Mouse (Mus musculus) heart, embryonic 12.5 days (tissue): ENCODE results near the gene Atp7a. TPM values are rescaled to one million over a fixed set of nuclear protein-coding genes. Genes with fewer than 3 reads are reported as not detected.

Experiments
- ATAC-seq: fragments of 200-750 bp; cut with Nextera tagmentation; 2 replicates; pipeline ENCODE4 v1.8.0; 2017; ENCODE audit warnings: moderate TSS enrichment, moderate library complexity; ENCODE audit not compliant: insufficient number of reproducible peaks, low FRiP score
- H3K27ac ChIP-seq: fragments of 300-500 bp; sonication (generic); 2 replicates; pipeline ENCODE4 v1.5.1; 2016; ENCODE audit warnings: mild to moderate bottlenecking, moderate library complexity; ENCODE audit not compliant: poor library complexity, severe bottlenecking
- H3K27me3 ChIP-seq: fragments of 300-500 bp; sonication (generic); replicated peaks from 2 replicates; pipeline ENCODE4 v1.6.1; 2016; ENCODE audit warnings: mild to moderate bottlenecking, moderate library complexity
- H3K36me3 ChIP-seq: fragments of 300-500 bp; sonication (generic); 2 replicates; pipeline ENCODE4 v1.6.1; 2016; ENCODE audit warnings: mild to moderate bottlenecking, moderate library complexity
- H3K4me1 ChIP-seq: fragments of 300-500 bp; sonication (generic); replicated peaks from 2 replicates; pipeline ENCODE4 v1.6.1; 2016; ENCODE audit warnings: mild to moderate bottlenecking
- H3K4me2 ChIP-seq: fragments of 300-500 bp; sonication (generic); 2 replicates; pipeline ENCODE4 v1.6.1; 2016; ENCODE audit warnings: mild to moderate bottlenecking, moderate library complexity
- H3K4me3 ChIP-seq: fragments of 300-500 bp; sonication (generic); 2 replicates; pipeline ENCODE4 v1.5.1; 2016; ENCODE audit warnings: mild to moderate bottlenecking
- H3K9ac ChIP-seq: fragments of 300-500 bp; sonication (generic); 2 replicates; pipeline ENCODE4 v1.6.1; 2016; ENCODE audit warnings: mild to moderate bottlenecking, moderate library complexity
- H3K9me3 ChIP-seq: fragments of 300-500 bp; sonication (generic); replicated peaks from 2 replicates; pipeline ENCODE4 v1.6.1; 2016; ENCODE audit warnings: mild to moderate bottlenecking, moderate library complexity
- WGBS: fragments of 180-500 bp; shearing (Covaris S2); methylation state at CpG from one replicate; pipeline ENCODE4 v1.1.7; 2016; 5-methylcytosine and 5-hydroxymethylcytosine counted together
- polyA plus RNA-seq: library from polyadenylated mRNA; unstranded; fragments of >200 nt; fragmentation: Nextera tagmentation; extraction: Ambion mirVana; gene quantifications from 2 replicates; pipeline ENCODE4 v1.2.1, GENCODE M21; 2016

The Atp7a gene
- polyA plus RNA-seq, 1 experiment from 2014 or later: 20.3 TPM

- Histone ChIP-seq H3K4me1 (0 out of 2 replicates have a peak, but pooled peaks cover 8% of the 10 kb centered on the region), H3K27me3 (no peaks in the 10 kb centered on the region), H3K9ac (no peak overlapping the region), H3K27ac (peak overlapping the region; percentile 38; the same call in 1 of the 2 replicates), H3K4me2 (peak overlapping the region; percentile 23), H3K9me3 (no peaks in the 10 kb centered on the region), H3K36me3 (no peaks in the 10 kb centered on the region), H3K4me3 (no peak overlapping the region)
- 36% methylated on average over 12 of the region's 12 CpGs for WGBS
- ATAC-seq: no peak
Measured at GRCm38 (mm10) chrX:106135916-106136575, 109.0 kb downstream of the Atp7a start.

- Histone ChIP-seq H3K36me3 (no peaks in the 10 kb centered on the region), H3K4me1 (0 out of 2 replicates have a peak, but pooled peaks cover 8% of the 10 kb centered on the region), H3K27ac (no peak overlapping the region), H3K9me3 (no peaks in the 10 kb centered on the region), H3K27me3 (no peaks in the 10 kb centered on the region), H3K9ac (no peak overlapping the region), H3K4me3 (no peak overlapping the region), H3K4me2 (no peak overlapping the region)
- ATAC-seq: no peak
- 75% methylated on average over 13 of the region's 13 CpGs for WGBS
Measured at GRCm38 (mm10) chrX:106139309-106140070, 112.4 kb downstream of the Atp7a start.

DNA sequence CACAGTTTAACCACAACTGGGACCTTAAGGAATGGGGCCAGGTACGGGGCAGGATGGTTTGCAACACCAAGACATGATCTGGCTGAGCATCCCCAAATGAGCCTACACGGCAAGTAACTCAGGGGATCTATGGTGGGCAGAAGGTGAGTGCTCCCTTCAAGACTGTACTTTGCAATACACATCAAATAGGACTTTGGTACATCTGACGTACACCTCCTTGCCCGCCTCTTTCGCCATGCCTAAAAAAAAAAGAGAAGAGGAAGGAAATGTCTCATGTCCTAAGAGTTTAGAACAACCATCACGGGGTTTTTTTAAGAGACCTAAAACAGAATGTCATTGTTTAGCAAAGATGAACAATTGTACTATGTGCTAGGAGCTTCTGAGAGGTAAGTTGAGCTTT is 115.9 kb downstream of the Atp7a start, which contains the start of gene Tlr13:
Gene Tlr13 (plus strand): TSS at position 269 of the 400 bp plus-strand sequence.
- no peak within 1 kb of the TSS for H3K9ac ChIP-seq
- H3K4me3 ChIP-seq: no peak within 1 kb of the TSS
- H3K9me3 ChIP-seq: no peaks in the 10 kb centered on the region
- H3K4me1 ChIP-seq: no peaks in the 10 kb centered on the region
- no peaks in the 10 kb centered on the region for H3K27me3 ChIP-seq
- H3K4me2 ChIP-seq: no peak within 1 kb of the TSS
- WGBS: 77% methylated on average over 6 of the region's 6 CpGs
- no peaks in the 10 kb centered on the region for H3K36me3 ChIP-seq
- no peak within 1 kb of the TSS for H3K27ac ChIP-seq
- ATAC-seq: no peak

- WGBS: 86% methylated on average over 1 of the region's 1 CpGs
- Histone ChIP-seq H3K4me1 (no peaks in the 10 kb centered on the region), H3K4me3 (no peak overlapping the region), H3K4me2 (no peak overlapping the region), H3K9me3 (no peaks in the 10 kb centered on the region), H3K27me3 (no peaks in the 10 kb centered on the region), H3K9ac (no peak overlapping the region), H3K27ac (no peak overlapping the region), H3K36me3 (no peaks in the 10 kb centered on the region)
- ATAC-seq: no peak
Measured at GRCm38 (mm10) chrX:106148185-106148584, 121.1 kb downstream of the Atp7a start.

DNA sequence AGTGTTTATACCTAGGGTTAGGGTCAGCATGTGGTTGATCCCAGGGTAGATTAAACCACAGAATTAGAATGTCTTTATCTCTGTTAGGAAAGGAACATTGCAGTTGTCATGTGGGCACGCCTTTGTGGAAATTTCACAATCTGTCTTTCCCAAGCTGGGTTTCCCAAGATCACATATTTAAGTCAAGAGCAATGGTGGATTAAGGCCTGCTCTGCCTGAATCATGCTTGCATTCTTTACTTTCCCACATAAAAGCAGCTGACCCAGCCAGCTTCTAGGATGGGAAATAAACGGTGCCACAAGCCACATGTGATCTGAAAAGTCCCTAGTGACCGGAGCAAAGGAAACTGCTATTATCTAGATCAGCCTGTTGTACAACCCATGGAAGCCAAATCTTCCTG is 122.4 kb downstream of the Atp7a start:
- no peak for ATAC-seq
- Histone ChIP-seq H3K4me2 (no peak overlapping the region), H3K9ac (no peak overlapping the region), H3K9me3 (no peaks in the 10 kb centered on the region), H3K27ac (no peak overlapping the region), H3K36me3 (no peaks in the 10 kb centered on the region), H3K4me3 (no peak overlapping the region), H3K4me1 (no peaks in the 10 kb centered on the region), H3K27me3 (no peaks in the 10 kb centered on the region)
- 78% methylated on average over 3 of the region's 3 CpGs for WGBS

DNA sequence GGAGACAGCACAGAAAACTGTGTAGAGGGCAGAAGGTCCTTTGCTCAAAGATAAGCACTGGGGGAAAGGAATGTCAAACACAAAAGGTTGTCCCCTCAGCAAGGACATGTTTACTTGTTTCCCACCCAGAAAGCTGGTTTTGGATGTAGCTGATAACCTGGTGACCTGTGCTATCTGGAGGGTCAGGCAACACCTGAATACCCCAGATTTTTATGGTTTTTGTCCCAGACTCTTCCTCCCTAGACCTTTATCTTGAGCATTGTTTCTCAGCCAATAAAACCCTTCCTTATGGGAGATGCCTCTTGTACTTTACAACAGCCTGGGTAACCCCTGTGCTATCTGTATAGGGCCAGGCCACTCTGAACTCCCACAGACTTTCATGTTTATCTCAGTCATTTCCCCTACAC is 127.1 kb downstream of the Atp7a start:
- Histone ChIP-seq H3K36me3 (no peaks in the 10 kb centered on the region), H3K27ac (no peak overlapping the region), H3K27me3 (no peaks in the 10 kb centered on the region), H3K4me3 (no peak overlapping the region), H3K4me2 (no peak overlapping the region), H3K9ac (no peak overlapping the region), H3K4me1 (no peaks in the 10 kb centered on the region), H3K9me3 (no peaks in the 10 kb centered on the region)
- ATAC-seq: no peak

GRCm38 (mm10) chrX:106155892-106156291 is 128.8 kb downstream of the Atp7a start:
- Histone ChIP-seq H3K9me3 (no peaks in the 10 kb centered on the region), H3K4me2 (no peak overlapping the region), H3K27me3 (no peaks in the 10 kb centered on the region), H3K4me1 (no peaks in the 10 kb centered on the region), H3K36me3 (no peaks in the 10 kb centered on the region), H3K4me3 (no peak overlapping the region), H3K27ac (no peak overlapping the region), H3K9ac (no peak overlapping the region)
- no peak for ATAC-seq
- WGBS: 61% methylated on average over 4 of the region's 4 CpGs

DNA sequence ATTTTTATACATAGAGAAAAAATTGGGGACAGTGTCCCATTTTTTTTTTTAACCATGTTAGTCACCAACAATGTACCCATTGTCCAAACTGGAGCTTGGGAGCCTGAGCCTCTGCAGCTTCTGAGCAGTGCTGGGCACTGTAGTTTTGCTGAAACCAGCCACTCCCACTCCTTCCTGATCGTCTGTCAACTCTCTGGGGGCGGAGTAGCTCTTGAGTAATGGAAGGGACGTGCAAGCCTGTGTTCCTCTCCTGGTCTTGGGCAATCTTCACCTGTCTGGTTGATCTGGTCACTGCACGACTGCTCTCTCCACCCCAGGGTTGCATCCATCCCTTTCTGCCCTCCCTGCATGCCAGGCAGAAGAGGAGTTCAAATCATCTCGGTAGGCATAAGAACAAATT is 136.9 kb downstream of the Atp7a start:
- ATAC-seq: no peak
- Histone ChIP-seq H3K36me3 (no peaks in the 10 kb centered on the region), H3K9ac (no peak overlapping the region), H3K4me2 (no peak overlapping the region), H3K27me3 (no peaks in the 10 kb centered on the region), H3K4me3 (no peak overlapping the region), H3K4me1 (no peaks in the 10 kb centered on the region), H3K27ac (no peak overlapping the region), H3K9me3 (no peaks in the 10 kb centered on the region)
- 50% methylated on average over 5 of the region's 5 CpGs for WGBS

DNA sequence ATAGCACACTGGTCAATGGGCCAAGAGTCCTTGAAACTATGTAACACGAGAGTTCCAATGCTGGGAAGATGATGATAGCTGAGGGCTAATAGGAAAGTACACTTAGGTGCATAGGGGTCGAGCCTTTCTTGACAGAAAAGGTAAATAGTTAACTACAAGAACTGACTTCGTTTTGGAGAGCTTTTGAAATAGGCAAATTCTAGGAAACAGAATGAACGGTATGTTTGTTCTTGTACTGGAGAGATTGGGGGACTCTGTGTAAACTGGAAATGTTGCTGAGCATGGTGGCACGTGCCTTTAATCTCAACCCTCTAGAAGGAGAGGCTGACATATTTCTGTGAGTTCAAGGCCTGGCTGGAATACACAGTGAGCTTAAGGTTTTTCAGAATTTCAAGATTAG is 137.5 kb downstream of the Atp7a start:
- Histone ChIP-seq H3K27me3 (no peaks in the 10 kb centered on the region), H3K4me3 (no peak overlapping the region), H3K4me1 (no peaks in the 10 kb centered on the region), H3K27ac (no peak overlapping the region), H3K9ac (no peak overlapping the region), H3K36me3 (no peaks in the 10 kb centered on the region), H3K4me2 (no peak overlapping the region), H3K9me3 (no peaks in the 10 kb centered on the region)
- ATAC-seq: no peak
- WGBS: 71% methylated on average over 5 of the region's 5 CpGs

DNA sequence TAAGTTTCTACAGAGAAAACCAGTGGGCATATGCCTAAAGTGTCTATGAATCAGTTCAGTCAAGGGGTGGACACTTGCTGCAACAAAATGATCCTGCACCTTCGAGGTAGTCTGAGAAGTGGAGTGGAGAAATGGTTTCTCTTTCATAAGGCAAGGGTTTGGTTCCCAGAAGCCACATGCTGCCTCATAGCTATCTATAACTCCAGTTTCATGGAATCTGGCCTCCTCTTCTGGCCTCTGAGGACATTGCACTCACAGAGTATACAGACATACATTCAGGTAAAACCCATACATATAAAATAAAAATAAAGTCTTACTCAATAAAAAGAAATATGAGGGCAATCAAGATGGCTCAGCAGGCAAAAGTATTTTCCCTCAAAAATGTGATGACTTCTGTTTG is 138.0 kb downstream of the Atp7a start:
- Histone ChIP-seq H3K9me3 (no peaks in the 10 kb centered on the region), H3K9ac (no peak overlapping the region), H3K4me2 (no peak overlapping the region), H3K4me3 (no peak overlapping the region), H3K27me3 (no peaks in the 10 kb centered on the region), H3K36me3 (no peaks in the 10 kb centered on the region), H3K4me1 (no peaks in the 10 kb centered on the region), H3K27ac (no peak overlapping the region)
- ATAC-seq: no peak
- WGBS: 63% methylated on average over 1 of the region's 1 CpGs

- no peak overlapping the region for H3K27ac ChIP-seq
- peak overlapping the region; percentile 40 for H3K4me3 ChIP-seq
- H3K9me3 ChIP-seq: 0 out of 2 replicates have a peak, but pooled peaks cover 3% of the 10 kb centered on the region
- WGBS: 26% methylated on average over 18 of the region's 18 CpGs
- H3K36me3 ChIP-seq: no peaks in the 10 kb centered on the region
- H3K9ac ChIP-seq: peak overlapping the region; percentile 61
- no peaks in the 10 kb centered on the region for H3K27me3 ChIP-seq
- peak overlapping the region; percentile 62 for H3K4me2 ChIP-seq
- H3K4me1 ChIP-seq: no peaks in the 10 kb centered on the region
- peak; percentile 51; the same call in 1 of the 2 replicates for ATAC-seq
Measured at GRCm38 (mm10) chrX:106171106-106171852, 144.2 kb downstream of the Atp7a start.
